Mouse (Mus musculus): ENCODE measurements at regions not wholly inside any gene's neighbourhood (a gene's known extent, or its start where the extent isn't known, plus 50 kb on each side); places are given as distances from the start of the nearest gene placed in this dataset.

GRCm38 (mm10) chr7:134491326-134491725 lies 105.9 kb upstream of the D7Ertd443e start:
- TF ChIP-seq CTCF (IDR thresholded peaks at IDR 0.05; ENCODE audit: low read depth, low read length), result no peak
- no peak for TF ChIP-seq POLR2AphosphoS5 (IDR thresholded peaks at IDR 0.05; ENCODE audit: insufficient replicate concordance, low read depth, low read length)

Measured in G1E (cell line).